Mouse (Mus musculus) lung, postnatal 0 days (tissue): ENCODE results near the gene Zkscan5. TPM values are rescaled to one million over a fixed set of nuclear protein-coding genes. Genes with fewer than 3 reads are reported as not detected.

ENCODE experiments used
- ATAC-seq: fragments of 200-750 bp; cut with Nextera tagmentation; 2 replicates; pipeline ENCODE4 v1.8.0; 2017; ENCODE audit warnings: moderate library complexity
- DNase-seq: peaks from one replicate; pipeline ENCODE4 v3.0.0-alpha.2; 2016; ENCODE audit warnings: low spot score
- H3K27ac ChIP-seq: fragments of 300-500 bp; sonication (generic); 2 replicates; pipeline ENCODE4 v1.5.1; 2014; ENCODE audit warnings: antibody characterized with exemption, mild to moderate bottlenecking, low read length, mixed read lengths
- H3K27me3 ChIP-seq: fragments of 300-500 bp; sonication (generic); replicated peaks from 2 replicates; pipeline ENCODE4 v1.6.1; 2014; ENCODE audit warnings: low read length, mixed read lengths; ENCODE audit not compliant: insufficient read depth
- H3K36me3 ChIP-seq: fragments of 300-500 bp; sonication (generic); 2 replicates; pipeline ENCODE4 v1.6.1; 2014; ENCODE audit warnings: low read length, mixed read lengths; ENCODE audit not compliant: insufficient read depth
- H3K4me1 ChIP-seq: fragments of 300-500 bp; sonication (generic); 2 replicates; pipeline ENCODE4 v1.6.1; 2014; ENCODE audit warnings: antibody characterized with exemption, low read depth, low read length, mixed read lengths; ENCODE audit not compliant: insufficient read depth
- H3K4me2 ChIP-seq: fragments of 300-500 bp; sonication (generic); replicated peaks from 2 replicates; pipeline ENCODE4 v1.6.1; 2014; ENCODE audit warnings: low read depth, mild to moderate bottlenecking, low read length, moderate library complexity, mixed read lengths
- H3K4me3 ChIP-seq: fragments of 300-500 bp; sonication (generic); 2 replicates; pipeline ENCODE4 v1.5.1; 2014; ENCODE audit warnings: low read depth, low read length
- H3K9ac ChIP-seq: fragments of 300-500 bp; sonication (generic); replicated peaks from 2 replicates; pipeline ENCODE4 v1.6.1; 2014; ENCODE audit warnings: low read depth, mild to moderate bottlenecking
- H3K9me3 ChIP-seq: fragments of 300-500 bp; sonication (generic); 2 replicates; pipeline ENCODE4 v1.6.1; 2016; ENCODE audit warnings: low read length, mixed read lengths
- CTCF ChIP-seq: IDR thresholded peaks from 2 replicates; pipeline ENCODE4 v1.5.1; 2016; ENCODE audit warnings: antibody characterized with exemption, mild to moderate bottlenecking
- EP300 ChIP-seq: IDR thresholded peaks from 2 replicates; pipeline ENCODE4 v1.6.1; 2016; ENCODE audit warnings: antibody characterized with exemption, mild to moderate bottlenecking, control low read depth
- WGBS: fragments of 180-500 bp; shearing (Covaris S2); extraction: QIAGEN DNeasy Blood & Tissue Kit; methylation state at CpG from one replicate; pipeline ENCODE4 v1.1.7; 2014; 5-methylcytosine and 5-hydroxymethylcytosine counted together
- polyA plus RNA-seq: library from polyadenylated mRNA; unstranded; fragments of >200 nt; fragmentation: Nextera tagmentation; extraction: Ambion mirVana; gene quantifications from 2 replicates; pipeline ENCODE4 v1.2.1, GENCODE M21; 2015

Gene Zkscan5
- polyA plus RNA-seq = 7.5 and 8.1 TPM in 2 replicates

DNA sequence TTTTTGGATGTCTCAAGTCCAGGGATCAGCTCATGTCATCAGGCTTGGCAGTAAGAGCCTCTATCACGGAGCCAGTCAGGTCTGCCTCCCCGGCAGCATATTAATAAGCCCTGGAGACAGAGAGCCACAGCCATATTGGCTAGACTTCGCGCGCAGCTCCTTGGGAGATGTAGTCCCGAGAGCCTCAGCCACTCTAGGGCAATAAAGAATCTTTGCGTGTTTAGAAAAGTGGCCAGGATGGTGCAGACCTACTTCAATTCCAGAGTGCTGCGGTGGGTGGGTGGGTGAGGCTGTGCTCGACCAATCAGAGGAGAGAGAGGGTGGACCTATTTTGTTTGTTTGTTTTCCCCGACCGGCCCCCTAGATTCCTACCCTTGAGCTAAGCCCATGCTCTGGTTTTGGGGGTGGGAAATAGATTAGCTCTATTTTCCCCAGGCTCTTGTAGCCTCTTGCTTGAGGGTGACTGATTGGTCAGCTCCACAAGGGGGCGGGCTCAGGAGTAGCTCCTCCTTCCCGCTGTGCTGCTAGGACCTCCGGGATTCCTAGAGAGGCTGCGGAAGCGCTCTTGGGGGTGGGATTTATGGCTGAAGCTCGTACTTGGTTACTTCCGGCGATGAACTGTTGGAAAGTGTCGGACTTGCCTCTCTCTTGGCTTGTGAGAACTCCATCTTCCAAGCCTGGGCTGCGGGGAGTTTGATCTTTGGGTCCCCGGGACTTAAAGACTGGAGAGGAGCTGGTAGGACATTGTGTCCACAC, at the start of gene Zkscan5:
Gene Zkscan5 (plus strand): TSS at position 627 of the 756 bp plus-strand sequence.
- H3K36me3 ChIP-seq = no peaks in the 10 kb centered on the region
- under 1% methylated on average over 22 of the region's 22 CpGs for WGBS
- DNase-seq (peak; percentile 99), ATAC-seq (peak; percentile 95)
- H3K4me2 ChIP-seq = peak within 1 kb of the TSS; percentile 61
- no peaks in the 10 kb centered on the region for H3K27me3 ChIP-seq
- peak within 1 kb of the TSS; percentile 91 for H3K27ac ChIP-seq
- peaks cover 7% of the 10 kb centered on the region; the same call in 1 of the 2 replicates for H3K4me1 ChIP-seq
- H3K9ac ChIP-seq = peak within 1 kb of the TSS; percentile 58
- no peaks in the 10 kb centered on the region for H3K9me3 ChIP-seq
- H3K4me3 ChIP-seq = peak within 1 kb of the TSS; percentile 58
- peak; percentile 64; the same call in 1 of the 2 replicates for TF ChIP-seq EP300
- no peak; the same call in 1 of the 2 replicates for TF ChIP-seq CTCF

DNA sequence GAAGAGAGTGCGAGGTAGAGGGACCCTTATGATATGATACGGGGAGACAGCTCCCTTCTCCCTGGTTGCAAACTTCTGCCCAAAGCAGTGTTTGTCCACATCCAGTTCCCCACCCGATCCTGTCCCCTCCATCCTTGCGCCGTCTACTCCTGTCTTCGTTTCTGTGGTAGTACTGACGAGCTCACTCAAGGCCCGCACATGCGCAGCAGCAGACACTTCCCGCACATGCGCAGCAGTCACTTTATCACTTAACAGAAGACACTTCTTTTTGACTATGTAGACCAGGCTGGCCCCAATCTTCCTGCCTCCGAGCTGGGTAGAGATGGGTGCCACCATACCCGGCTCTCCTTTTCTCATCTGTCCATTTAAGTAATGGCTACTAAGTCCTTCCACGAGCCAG, 43.0 kb upstream of the Zkscan5 start:
- WGBS = 92% methylated on average over 14 of the region's 14 CpGs
- Histone ChIP-seq H3K36me3 (peaks cover 27% of the 10 kb centered on the region; the same call in 1 of the 2 replicates), H3K27ac (no peak overlapping the region), H3K27me3 (no peaks in the 10 kb centered on the region), H3K4me2 (no peak overlapping the region), H3K4me1 (no peaks in the 10 kb centered on the region; the same call in none of the 2 replicates), H3K4me3 (no peak overlapping the region), H3K9ac (no peak overlapping the region), H3K9me3 (no peaks in the 10 kb centered on the region)
- ATAC-seq (no peak), DNase-seq (no peak)
- no peak for TF ChIP-seq EP300
- TF ChIP-seq CTCF = no peak

DNA sequence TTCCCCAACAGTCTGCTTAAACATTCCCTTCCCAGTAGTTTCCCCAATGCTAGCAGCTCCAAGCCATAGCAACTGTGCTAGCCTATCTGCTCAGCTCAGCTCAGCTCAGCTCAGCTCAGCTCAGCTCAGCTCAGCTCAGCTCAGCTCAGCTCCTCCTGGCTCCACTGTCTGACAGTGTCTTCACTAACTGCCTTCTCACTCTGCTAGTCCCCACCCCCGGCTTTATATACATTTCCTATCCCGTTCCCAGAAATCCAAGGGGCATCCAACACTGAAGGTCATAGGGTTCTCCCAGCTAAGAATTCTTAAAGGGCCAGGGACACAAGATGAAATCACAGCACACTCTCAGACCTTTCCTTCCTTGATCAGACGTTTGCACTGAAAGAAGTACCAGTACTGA, 39.7 kb upstream of the Zkscan5 start:
- no peak for TF ChIP-seq EP300
- TF ChIP-seq CTCF = no peak
- H3K27ac ChIP-seq = no peak overlapping the region
- no peak overlapping the region for H3K4me2 ChIP-seq
- no peaks in the 10 kb centered on the region for H3K9me3 ChIP-seq
- ATAC-seq (no peak), DNase-seq (peak; percentile 12)
- no peak overlapping the region for H3K9ac ChIP-seq
- H3K27me3 ChIP-seq = no peaks in the 10 kb centered on the region
- WGBS = 34% methylated on average over 3 of the region's 3 CpGs
- H3K36me3 ChIP-seq = peaks cover 8% of the 10 kb centered on the region; the same call in 1 of the 2 replicates
- H3K4me1 ChIP-seq = peaks cover 7% of the 10 kb centered on the region
- no peak overlapping the region for H3K4me3 ChIP-seq

DNA sequence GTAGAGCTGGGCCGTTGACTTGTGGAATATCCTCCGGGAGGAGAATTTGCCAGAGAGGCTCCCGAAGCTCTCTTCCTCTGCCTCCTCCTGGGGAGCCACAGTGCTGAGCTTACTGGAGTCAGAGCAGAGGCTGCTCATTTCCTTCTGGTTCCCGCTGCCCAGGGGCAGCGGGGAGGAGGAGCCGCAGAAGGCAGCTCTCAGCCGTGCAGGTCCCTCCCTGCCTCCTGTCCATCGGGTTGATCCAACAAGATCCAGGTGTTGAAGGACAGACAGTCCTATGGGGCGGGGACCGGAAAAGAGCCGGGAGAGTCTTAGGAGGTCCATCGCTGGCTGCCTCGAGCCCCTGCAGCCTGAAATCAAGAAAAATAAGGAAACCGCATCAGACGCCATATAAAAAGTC, 39.2 kb upstream of the Zkscan5 start:
- Histone ChIP-seq H3K9ac (no peak overlapping the region), H3K36me3 (peaks cover 4% of the 10 kb centered on the region; the same call in 1 of the 2 replicates), H3K4me1 (peaks cover 7% of the 10 kb centered on the region), H3K27ac (no peak overlapping the region), H3K27me3 (no peaks in the 10 kb centered on the region), H3K9me3 (no peaks in the 10 kb centered on the region), H3K4me3 (no peak overlapping the region), H3K4me2 (no peak overlapping the region)
- WGBS = 80% methylated on average over 15 of the region's 15 CpGs
- DNase-seq (no peak), ATAC-seq (no peak)
- no peak for TF ChIP-seq CTCF
- no peak for TF ChIP-seq EP300

DNA sequence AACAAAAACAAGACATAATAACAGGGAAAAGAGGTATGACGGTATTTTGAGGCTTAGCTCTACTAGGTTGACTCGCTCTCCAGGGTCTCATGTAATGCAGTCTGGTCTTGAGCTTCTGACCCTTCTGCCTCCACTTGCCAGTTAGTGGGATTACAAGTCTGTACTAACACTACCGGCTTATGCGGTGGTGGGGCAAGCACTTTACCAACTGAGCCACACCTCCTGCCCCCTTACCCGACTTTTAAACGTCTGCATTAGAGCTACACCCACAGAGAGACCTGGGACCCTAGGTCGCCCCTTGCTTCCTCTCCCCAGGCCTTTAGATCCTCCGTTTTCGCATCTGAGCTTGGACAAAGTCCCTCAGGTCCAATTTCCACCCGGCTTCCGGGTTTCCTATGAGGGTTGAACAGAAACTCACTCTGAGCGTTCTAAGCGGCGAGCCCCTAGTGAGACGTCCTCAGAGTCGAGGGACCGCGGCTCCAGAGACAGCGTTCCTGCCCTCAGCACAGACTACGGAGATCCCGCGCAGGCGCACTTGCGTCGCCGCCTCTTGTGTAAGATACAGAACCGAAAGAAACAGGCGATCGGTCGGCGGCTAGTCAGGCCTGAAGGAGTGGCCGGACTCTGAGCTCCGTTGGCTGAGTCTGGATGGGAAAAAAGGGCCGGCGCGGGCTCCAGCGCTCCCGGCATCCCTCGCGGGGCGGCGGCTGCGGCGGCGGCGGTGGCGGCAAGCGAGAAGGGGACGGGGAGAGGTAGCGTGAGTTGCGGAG, 37.6 kb upstream of the Zkscan5 start, which contains the start of the genes Ptcd1 and Cpsf4:
Gene Ptcd1 (minus strand): TSS at position 573 of the 770 bp plus-strand sequence.
Gene Cpsf4 (plus strand): TSS at position 678 of the 770 bp plus-strand sequence.
- peak; percentile 99 for DNase-seq
- ATAC-seq = peak; percentile 97
- TF ChIP-seq CTCF = peak; percentile 17; the same call in 1 of the 2 replicates
- no peak for TF ChIP-seq EP300
- WGBS = under 1% methylated on average over 42 of the region's 51 CpGs
- H3K9me3 ChIP-seq = no peaks in the 10 kb centered on the region
- no peaks in the 10 kb centered on the region for H3K27me3 ChIP-seq
- H3K27ac ChIP-seq = peak within 1 kb of the TSS; percentile 92
- H3K9ac ChIP-seq = peak within 1 kb of the TSS; percentile 97
- peaks cover 7% of the 10 kb centered on the region for H3K4me1 ChIP-seq
- H3K4me3 ChIP-seq = peak within 1 kb of the TSS; percentile 93
- peak within 1 kb of the TSS; percentile 89 for H3K4me2 ChIP-seq
- H3K36me3 ChIP-seq = peaks cover 12% of the 10 kb centered on the region; the same call in 1 of the 2 replicates

DNA sequence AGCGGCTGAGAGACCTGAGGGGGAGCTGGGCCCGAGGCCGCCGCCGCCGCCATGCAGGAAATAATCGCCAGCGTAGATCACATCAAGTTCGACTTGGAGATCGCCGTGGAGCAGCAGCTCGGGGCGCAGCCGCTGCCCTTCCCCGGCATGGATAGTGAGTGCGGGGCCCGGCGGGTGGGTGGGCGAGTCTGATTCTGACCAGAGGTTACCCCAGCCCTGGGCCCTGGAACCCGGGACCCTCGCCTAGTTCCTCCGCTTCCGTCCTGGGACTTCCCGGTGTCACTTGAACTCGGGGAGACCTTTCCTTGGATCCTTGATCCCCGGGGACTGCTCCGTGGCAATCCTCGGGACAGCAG, 37.1 kb upstream of the Zkscan5 start:
- H3K27ac ChIP-seq = peak overlapping the region; percentile 92
- peak; percentile 6 for ATAC-seq

More for the DNA sequence above, 37.1 kb upstream of the Zkscan5 start:
- 3% methylated on average over 24 of the region's 28 CpGs for WGBS
- Histone ChIP-seq H3K36me3 (peaks cover 14% of the 10 kb centered on the region; the same call in 1 of the 2 replicates), H3K4me3 (peak overlapping the region; percentile 93), H3K27me3 (no peaks in the 10 kb centered on the region), H3K9ac (peak overlapping the region; percentile 97), H3K9me3 (no peaks in the 10 kb centered on the region), H3K4me1 (peaks cover 7% of the 10 kb centered on the region), H3K4me2 (peak overlapping the region; percentile 80)
- TF ChIP-seq EP300 (no peak), CTCF (no peak)
- peak; percentile 44 for DNase-seq
